Mouse (Mus musculus): Measurements from ENCODE around the gene Pgpep1. TPM values are rescaled to one million over a fixed set of nuclear protein-coding genes. Genes with fewer than 3 reads are reported as not detected.

Gene Pgpep1
- total RNA-seq, 2 experiments from 2014 or later, result 25.8 to 31.9 TPM

- no peak for DNase-seq (ENCODE audit: low spot score in 2 of 2)
Measured at GRCm38 (mm10) chr8:70691230-70691629, 31.0 kb upstream of the Pgpep1 start.

DNA sequence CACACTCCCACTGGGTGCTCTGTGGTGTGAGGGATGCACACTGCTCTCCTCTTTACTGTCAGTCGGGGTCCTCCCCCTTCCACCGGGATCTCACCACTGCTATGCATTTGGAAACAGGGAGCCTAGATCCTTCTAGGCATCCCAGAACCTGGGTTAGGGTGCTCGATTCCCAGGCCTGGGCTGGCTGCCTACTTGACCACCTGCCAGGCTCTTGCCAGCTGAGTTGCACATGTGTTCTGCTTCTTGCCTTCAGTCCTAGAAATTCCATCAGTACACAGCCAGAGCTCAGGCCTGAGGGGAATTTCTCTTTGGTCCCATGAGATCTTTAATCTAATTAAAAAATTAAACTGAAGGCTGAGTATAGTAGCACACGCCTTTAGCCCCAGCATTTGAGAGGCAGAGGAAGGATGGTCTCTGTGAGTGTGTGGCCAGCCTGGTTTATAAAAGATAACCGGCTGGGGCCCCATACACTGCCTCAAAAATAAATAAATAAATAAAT is 29.8 kb upstream of the Pgpep1 start:
- no peak for DNase-seq (ENCODE audit: low spot score in 2 of 2)

DNA sequence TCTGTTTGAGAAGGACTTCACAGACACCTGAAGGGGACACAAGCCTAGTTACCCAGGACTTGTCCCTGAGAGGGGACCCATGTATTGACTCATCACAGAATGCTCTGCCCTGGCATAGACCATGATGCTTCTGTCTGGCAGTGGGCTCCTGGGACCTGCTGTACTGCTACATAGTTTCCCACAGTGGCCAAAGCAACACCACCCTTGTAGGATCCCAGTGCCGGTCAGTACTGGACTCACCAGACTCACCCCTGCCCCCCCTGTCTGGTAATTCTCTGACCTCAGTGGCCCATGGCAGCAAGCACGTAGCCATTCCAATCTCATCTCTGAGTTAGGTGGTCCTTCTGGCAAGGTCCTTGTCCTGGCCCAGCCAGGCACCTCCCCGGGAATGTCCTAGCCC is 27.9 kb upstream of the Pgpep1 start:
- no peak for DNase-seq (ENCODE audit: low spot score in 2 of 2)

- no peak for DNase-seq (ENCODE audit: low spot score in 2 of 2)
Measured at GRCm38 (mm10) chr8:70687576-70687975, 27.4 kb upstream of the Pgpep1 start.

GRCm38 (mm10) chr8:70684291-70684690 is 24.1 kb upstream of the Pgpep1 start:
- DNase-seq (ENCODE audit: low spot score in 2 of 2), result peak in 1 of 2 experiments; percentile 52

- no peak for DNase-seq (ENCODE audit: low spot score in 2 of 2)
Measured at GRCm38 (mm10) chr8:70682692-70683091, 22.5 kb upstream of the Pgpep1 start.

DNA sequence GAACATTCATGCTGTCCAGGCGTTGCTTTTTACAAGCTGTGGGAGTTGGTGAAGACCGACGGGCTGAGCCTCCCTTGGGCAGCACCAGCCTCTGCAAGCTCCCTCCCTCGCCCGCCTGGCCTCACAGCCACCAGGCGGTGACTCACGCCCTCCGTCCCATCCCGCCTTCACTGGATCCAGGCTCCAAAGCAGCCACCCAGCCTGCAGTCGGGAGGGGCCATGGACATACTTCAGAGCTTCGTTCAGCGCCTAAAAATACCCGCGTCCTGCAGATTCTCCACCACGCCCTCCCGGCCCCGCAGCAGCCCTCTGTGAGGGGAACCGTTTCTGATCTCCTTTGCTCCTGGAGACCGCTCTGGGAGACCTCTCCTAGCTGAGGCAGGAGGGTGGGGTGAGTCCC is 22.0 kb upstream of the Pgpep1 start:
- DNase-seq (ENCODE audit: low spot score in 2 of 2), result no peak

GRCm38 (mm10) chr8:70681410-70681809 is 21.2 kb upstream of the Pgpep1 start:
- no peak for DNase-seq (ENCODE audit: low spot score in 2 of 2)

- no peak for DNase-seq (ENCODE audit: low spot score in 2 of 2)
Measured at GRCm38 (mm10) chr8:70680039-70680438, 19.9 kb upstream of the Pgpep1 start.

- DNase-seq (ENCODE audit: low spot score in 2 of 2), result no peak
Measured at GRCm38 (mm10) chr8:70679404-70679803, 19.2 kb upstream of the Pgpep1 start.

DNA sequence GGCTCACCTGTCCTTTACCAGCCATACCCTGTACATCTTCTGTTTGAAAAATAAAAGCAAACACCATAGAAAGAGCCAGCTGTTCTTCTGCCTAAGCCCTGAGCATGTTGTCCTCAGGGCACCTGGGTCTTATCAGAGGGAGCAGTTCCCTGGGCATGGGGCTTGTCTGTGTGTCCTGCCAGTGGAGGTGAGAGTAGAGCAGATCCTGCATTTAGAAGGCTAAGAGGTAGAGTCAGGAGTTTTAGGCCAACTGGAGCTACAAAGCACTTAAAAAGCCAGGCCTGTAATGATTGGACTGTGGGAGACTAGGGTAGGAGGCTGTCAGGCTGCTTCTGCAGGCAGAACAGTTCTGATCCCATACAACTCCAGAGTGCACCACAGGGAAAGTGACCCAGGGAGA is 18.5 kb upstream of the Pgpep1 start:
- DNase-seq (ENCODE audit: low spot score in 2 of 2), result no peak

- no peak for DNase-seq (ENCODE audit: low spot score in 2 of 2)
Measured at GRCm38 (mm10) chr8:70677451-70678080, 17.4 kb upstream of the Pgpep1 start.

DNA sequence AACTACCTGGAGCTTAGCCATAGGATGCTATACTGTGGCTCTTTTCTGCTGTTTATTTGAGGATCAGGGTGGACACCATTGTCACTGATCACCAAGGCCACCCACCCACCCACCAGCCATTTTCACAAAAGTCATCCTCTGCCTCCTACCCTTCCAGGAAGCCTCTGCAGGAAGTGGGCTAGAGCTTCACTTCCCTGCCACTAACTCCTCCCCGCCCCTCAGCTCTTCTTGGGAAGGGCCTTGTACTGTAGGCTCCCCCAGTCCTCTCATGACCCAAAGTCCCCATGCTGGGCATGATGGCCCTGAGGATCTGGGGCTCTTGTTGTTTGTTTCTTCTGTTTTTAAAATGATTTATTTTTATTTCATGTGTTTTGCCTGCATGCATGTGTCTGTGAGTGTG is 15.1 kb upstream of the Pgpep1 start:
- DNase-seq (ENCODE audit: low spot score in 2 of 2), result no peak

DNA sequence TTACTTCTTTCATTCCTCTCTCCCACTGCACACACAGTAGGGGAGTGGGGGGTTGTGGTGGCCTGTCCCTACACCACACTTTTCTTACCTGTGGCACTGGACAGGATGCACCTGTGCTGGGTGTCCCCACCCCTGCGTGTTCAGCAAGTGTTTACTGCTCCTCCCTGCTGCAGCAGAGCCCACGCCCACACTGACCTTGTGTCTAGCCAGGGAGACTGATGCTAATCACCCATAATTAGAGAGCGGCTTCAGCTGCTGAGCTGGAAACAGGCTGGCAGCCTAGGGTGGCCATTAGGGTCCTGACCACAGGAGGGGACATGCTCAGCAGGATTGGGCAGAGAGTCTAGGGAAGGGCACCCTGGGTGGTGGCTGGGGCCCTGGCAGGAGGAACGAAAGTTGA is 14.5 kb upstream of the Pgpep1 start:
- DNase-seq (ENCODE audit: low spot score in 2 of 2), result no peak

DNA sequence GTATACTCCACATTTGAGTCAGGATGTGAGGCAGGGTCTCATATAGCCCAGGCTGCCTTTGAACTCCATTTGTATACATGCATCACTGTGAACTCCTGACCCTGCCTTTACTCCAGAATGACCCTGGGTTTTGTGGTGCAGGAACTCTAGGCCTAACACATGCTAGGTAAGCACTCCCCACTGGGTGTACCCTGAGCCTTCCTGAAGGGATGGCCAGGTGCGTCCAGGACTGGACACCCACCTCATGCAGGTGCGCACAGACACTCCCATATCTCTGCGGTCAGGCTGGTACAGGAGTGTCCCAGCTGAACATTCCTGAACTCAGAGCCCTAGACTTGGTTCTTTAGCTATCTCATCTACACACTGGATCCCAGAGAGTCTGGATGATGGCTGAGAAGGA is 13.9 kb upstream of the Pgpep1 start:
- DNase-seq (ENCODE audit: low spot score in 2 of 2), result no peak

DNA sequence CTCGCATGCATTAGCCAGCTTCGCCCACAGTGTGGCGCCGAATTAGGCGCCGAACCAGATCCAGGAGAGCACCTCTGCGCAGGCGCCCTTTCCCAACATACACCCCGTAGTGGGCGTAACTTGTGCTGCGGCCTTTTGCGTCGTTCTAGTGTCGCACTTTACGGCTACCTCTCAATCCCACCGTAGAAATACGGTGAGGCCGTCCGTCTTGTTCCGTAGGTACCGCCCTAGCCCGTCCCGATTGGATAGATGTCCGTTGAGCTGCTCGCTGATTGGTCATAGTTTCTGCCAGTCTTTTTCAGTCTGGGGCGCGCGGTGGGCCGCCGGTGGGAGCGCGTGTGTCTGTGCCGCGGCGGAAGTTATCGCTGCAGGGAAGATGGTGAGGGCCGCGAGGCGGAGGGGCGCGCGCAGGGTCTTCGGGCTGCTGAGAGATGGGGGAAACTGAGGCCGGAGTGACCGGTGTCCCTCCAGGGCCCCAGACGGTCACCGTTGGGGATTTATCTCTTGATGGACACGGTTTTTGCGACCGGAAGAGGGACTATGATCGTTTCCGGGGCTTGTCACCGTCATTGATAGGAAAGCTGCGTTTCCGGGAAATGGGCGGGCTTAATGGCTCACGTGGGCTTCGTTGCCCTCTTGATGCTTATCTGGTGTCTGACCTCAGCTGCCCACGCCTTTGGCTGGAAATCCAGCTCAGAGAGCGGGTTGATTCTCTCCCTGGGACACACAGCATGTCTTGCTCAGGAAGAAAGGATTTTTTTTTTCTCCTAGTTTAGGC is 13.1 kb upstream of the Pgpep1 start, which contains the start of gene Lsm4:
Lsm4 (plus strand) TSS at position 170 of the 778 bp plus-strand sequence.
- DNase-seq (ENCODE audit: low spot score in 2 of 2), result peak; percentile 99

DNA sequence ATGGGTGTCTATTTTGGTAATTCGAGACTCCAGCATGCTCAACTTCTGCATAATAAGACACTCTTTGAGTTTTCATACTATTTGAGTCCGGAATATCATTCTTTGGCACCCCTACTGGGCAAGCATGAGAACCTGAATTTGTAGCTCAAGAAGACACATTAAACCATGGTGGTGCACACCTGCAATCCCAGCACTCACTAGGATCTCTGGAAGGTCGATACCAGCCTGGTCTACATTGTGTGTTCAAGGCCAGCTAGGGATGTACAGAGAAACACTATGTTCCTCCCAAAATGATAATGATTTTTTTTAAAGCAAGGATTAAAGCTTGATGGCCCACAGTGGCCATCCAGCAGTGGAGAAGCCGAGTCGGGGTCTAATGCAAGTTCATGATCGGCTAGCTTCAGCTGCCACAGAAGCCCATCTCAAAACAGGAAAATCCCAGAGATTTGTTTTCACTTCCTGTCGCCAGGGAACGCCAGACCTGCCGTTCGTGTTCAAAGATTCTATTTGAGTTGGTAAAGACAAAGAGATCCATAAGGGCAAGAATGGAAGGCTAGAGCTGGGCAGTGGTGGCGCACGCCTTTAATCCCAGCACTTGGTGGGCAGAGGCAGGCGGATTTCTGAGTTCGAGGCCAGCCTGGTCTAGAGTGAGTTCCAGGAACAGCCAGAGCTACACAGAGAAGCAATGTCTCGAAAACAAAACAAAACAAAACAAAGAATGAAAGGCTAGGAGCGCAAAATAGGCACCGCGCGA is 12.3 kb upstream of the Pgpep1 start:
- no peak for DNase-seq (ENCODE audit: low spot score in 2 of 2)

GRCm38 (mm10) chr8:70671615-70672324 is 11.6 kb upstream of the Pgpep1 start:
- DNase-seq (ENCODE audit: low spot score in 2 of 2), result no peak

DNA sequence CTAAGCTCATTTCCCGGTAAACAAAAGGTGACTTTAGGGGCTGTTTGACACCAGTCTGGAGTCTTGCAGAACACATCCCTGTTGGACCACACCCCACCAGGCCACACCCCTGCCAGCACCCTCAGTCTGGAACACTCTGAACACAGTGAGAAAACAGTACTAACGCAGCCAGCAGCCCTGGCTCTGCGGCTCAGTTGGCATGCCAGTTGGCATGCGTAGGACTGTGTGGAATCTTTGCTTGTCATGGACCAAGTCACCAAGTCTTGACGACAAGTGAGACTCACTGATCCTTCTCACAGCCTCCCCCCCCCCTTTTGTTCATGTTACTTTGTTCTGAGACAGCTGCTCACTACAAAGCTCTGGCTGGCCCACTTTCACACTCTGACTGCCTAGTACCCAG is 6.9 kb upstream of the Pgpep1 start:
- DNase-seq (ENCODE audit: low spot score in 2 of 2), result peak; percentile 58 to 61

GRCm38 (mm10) chr8:70665599-70665998 is 5.4 kb upstream of the Pgpep1 start:
- DNase-seq (ENCODE audit: low spot score in 2 of 2), result no peak

DNA sequence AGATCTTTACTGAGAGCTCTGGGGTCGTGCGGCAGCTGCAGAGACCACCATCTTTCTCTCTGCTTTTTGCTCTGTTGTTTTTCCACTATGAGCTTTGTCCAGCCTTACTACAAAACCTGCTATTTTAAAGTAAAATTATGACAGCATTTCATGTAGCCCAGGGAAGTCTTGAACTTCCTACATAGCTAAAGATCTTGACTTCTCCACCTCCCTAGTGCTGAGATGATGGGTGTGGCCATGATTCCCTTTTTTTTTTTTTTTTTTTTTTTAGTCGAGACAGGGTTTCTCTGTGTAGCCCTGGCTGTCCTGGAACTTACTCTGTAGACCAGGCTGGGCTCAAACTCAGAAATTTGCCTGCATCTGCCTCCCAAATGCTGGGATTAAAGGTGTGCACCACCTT is 4.4 kb upstream of the Pgpep1 start:
- no peak for DNase-seq (ENCODE audit: low spot score in 2 of 2)

Data from layer of hippocampus, postnatal 10 days (tissue).